Mouse (Mus musculus): Measurements from ENCODE around the gene Cygb.

- no peak for TF ChIP-seq POLR2A (IDR thresholded peaks at IDR 0.05; ENCODE audit: control insufficient read depth in 1 of 2, insufficient read depth in 1 of 2, low read depth in 1 of 2, low read length in 2 of 2, poor library complexity in 1 of 2)
- TF ChIP-seq CTCF (IDR thresholded peaks at IDR 0.05 in 2 of 3, conservative IDR thresholded peaks at IDR 0.05 in 1 of 3; ENCODE audit: control insufficient read depth in 1 of 3, insufficient read depth in 1 of 3, low read depth in 2 of 3, low read length in 3 of 3, poor library complexity in 1 of 3, severe bottlenecking in 1 of 3): no peak
- no peak for TF ChIP-seq MEF2A (IDR thresholded peaks at IDR 0.05; ENCODE audit: extremely low read depth, insufficient replicate concordance, low read depth, low read length, poor library complexity, severe bottlenecking)
- TF ChIP-seq ZNF384 (IDR thresholded peaks at IDR 0.05; ENCODE audit: low read depth, low read length): no peak
- TF ChIP-seq SMC3 (IDR thresholded peaks at IDR 0.05; ENCODE audit: low read depth, low read length): no peak
- TF ChIP-seq RCOR1 (IDR thresholded peaks at IDR 0.05; ENCODE audit: low read depth, low read length): no peak
- no peak for TF ChIP-seq EP300 (IDR thresholded peaks at IDR 0.05; ENCODE audit: low read depth in 1 of 2, low read length in 2 of 2)
- no peak for TF ChIP-seq NELFE (IDR thresholded peaks at IDR 0.05; ENCODE audit: low read depth, low read length)
- TF ChIP-seq ELF1 (IDR thresholded peaks at IDR 0.05; ENCODE audit: low read depth, low read length): no peak
- no peak for TF ChIP-seq TAL1 (IDR thresholded peaks at IDR 0.05; ENCODE audit: low read length)
These were observed 5.7 kb downstream of the Cygb start for GRCm38 (mm10) chr11:116648213-116648921.
